Mouse (Mus musculus) G1E (cell line): ENCODE results near the gene Lrrfip1.

Experiments used
- CTCF ChIP-seq: IDR thresholded peaks from 2 replicates; pipeline ENCODE4 v1.5.1; 2012; ENCODE audit warnings: low read depth, low read length, inconsistent platforms, mixed read lengths
- GATA1 ChIP-seq: IDR thresholded peaks from 2 replicates; pipeline ENCODE4 v1.6.1; 2012; ENCODE audit warnings: borderline replicate concordance, low read length, inconsistent platforms, mixed read lengths
- GATA2 ChIP-seq: IDR thresholded peaks from 2 replicates; pipeline ENCODE4 v1.6.1; 2012; ENCODE audit warnings: low read depth, low read length, inconsistent platforms, borderline replicate concordance
- POLR2AphosphoS5 ChIP-seq: IDR thresholded peaks from 2 replicates; pipeline ENCODE4 v1.6.1; 2012; ENCODE audit warnings: low read depth, low read length, inconsistent platforms; ENCODE audit not compliant: insufficient replicate concordance
- TAL1 ChIP-seq: conservative IDR thresholded peaks from 2 replicates; pipeline ENCODE4 v1.6.1; 2012; ENCODE audit warnings: low read depth, low read length, inconsistent platforms, mixed read lengths

DNA sequence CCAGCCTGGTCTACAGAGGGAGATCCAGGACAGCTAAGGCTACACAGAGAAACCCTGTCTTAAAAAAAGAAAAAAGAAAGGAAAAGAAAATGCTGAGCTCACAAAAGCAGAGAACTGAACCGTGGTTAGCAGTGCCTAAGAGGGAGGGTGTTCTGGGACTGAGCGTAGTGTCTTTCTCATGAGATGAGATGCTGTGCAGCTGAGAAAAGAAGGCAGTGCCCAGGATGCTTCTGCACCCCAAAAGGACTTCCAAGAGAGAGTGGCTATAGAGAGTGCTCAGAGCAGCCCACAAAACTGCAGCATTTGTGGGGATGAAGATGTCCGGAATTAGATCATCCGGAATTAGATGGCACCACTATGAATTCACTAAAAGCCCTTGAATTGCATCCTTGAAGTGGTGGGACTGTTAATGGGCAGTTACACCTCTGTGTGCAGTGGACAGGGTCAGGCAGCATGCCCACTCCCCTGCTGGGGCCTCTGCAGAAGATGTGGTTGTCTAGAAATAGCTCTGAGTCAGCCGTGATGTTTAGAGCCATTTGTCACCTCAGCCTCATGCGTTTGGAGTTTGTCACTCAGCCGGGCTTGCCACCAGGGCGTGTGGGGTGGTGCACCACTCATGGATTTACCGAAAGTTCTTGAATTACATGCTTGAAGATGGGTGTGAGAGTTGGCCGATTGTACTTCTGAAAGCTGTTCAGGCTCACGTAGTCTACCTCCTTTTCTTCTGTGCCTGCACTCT lies 23.8 kb downstream of the Lrrfip1 start:
- TF ChIP-seq CTCF, result no peak
- TF ChIP-seq GATA1, result no peak
- no peak for TF ChIP-seq TAL1
- TF ChIP-seq POLR2AphosphoS5, result no peak
- TF ChIP-seq GATA2, result no peak
